Mouse (Mus musculus): Measurements from ENCODE around the gene Creb5.

GRCm38 (mm10) chr6:53626044-53626443, 339.0 kb downstream of the Creb5 start:
- TF ChIP-seq TAL1 (IDR thresholded peaks at IDR 0.05; ENCODE audit: low read length), result no peak
- no peak for TF ChIP-seq GATA1 (IDR thresholded peaks at IDR 0.05; ENCODE audit: low read length)

Measured in erythroblast, embryonic 14.5 days (primary cell).